Mouse (Mus musculus) bone marrow, adult 2 months (tissue): ENCODE measurements around the gene Spock3.

Source experiments
- CTCF ChIP-seq: fragments of 200-500 bp; IDR thresholded peaks from 2 replicates; pipeline ENCODE4 v1.5.1; 2011; ENCODE audit warnings: low read length, control low read depth; ENCODE audit not compliant: control insufficient read depth, insufficient read depth
- POLR2A ChIP-seq: fragments of 200-500 bp; IDR thresholded peaks from 2 replicates; pipeline ENCODE4 v1.6.1; 2011; ENCODE audit warnings: low read depth, mild to moderate bottlenecking, control low read depth, low read length, borderline replicate concordance; ENCODE audit not compliant: control insufficient read depth

- TF ChIP-seq CTCF: no peak
- no peak for TF ChIP-seq POLR2A
These were observed 19.1 kb downstream of the Spock3 start for GRCm38 (mm10) chr8:62969802-62970372.
